Mouse (Mus musculus): Measurements from ENCODE around the gene Kif4.

DNA sequence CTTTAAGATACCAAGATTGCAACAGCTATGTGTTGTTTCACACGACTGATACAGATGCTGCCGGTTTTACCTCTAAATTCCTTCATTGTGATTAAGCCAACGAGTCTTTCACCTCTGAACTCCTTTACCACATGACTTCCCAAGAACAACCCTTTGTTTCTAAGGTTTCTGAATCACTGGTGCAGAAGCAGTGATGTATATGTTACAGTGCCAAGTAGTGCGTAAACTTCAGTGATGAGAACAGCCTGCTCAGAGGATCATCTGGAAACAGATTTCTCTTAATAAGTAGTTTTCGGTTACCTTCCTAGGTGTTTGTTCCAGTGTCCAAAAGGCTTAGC is 62.5 kb downstream of the Kif4 start:
- no peak for TF ChIP-seq CTCF (IDR thresholded peaks at IDR 0.05; ENCODE audit: low read depth, low read length)
- TF ChIP-seq POLR2A (IDR thresholded peaks at IDR 0.05; ENCODE audit: insufficient read depth, low read length): no peak
- TF ChIP-seq EP300 (IDR thresholded peaks at IDR 0.05; ENCODE audit: insufficient read depth, low read depth, low read length): no peak

Data from ES-Bruce4 (cell line).